Mouse (Mus musculus) kidney, postnatal 10 days (tissue): ENCODE results near the gene Alad.
A peak's percentile ranks its signal among the peaks of the same experiment; 100 is the strongest.
"Not testable (repeated sequence)": the region's sequence is repeated elsewhere in the genome, so short reads cannot be mapped to it uniquely, and the experiment has no call there.

Experiments
- DNase-seq: peaks from one replicate; pipeline ENCODE4 v3.0.0; 2021; ENCODE audit warnings: mixed read lengths

The Alad gene

GRCm38 (mm10) chr4:62480709-62481605, 38.8 kb downstream of the Alad start:
- peak; percentile 45 for DNase-seq

DNA sequence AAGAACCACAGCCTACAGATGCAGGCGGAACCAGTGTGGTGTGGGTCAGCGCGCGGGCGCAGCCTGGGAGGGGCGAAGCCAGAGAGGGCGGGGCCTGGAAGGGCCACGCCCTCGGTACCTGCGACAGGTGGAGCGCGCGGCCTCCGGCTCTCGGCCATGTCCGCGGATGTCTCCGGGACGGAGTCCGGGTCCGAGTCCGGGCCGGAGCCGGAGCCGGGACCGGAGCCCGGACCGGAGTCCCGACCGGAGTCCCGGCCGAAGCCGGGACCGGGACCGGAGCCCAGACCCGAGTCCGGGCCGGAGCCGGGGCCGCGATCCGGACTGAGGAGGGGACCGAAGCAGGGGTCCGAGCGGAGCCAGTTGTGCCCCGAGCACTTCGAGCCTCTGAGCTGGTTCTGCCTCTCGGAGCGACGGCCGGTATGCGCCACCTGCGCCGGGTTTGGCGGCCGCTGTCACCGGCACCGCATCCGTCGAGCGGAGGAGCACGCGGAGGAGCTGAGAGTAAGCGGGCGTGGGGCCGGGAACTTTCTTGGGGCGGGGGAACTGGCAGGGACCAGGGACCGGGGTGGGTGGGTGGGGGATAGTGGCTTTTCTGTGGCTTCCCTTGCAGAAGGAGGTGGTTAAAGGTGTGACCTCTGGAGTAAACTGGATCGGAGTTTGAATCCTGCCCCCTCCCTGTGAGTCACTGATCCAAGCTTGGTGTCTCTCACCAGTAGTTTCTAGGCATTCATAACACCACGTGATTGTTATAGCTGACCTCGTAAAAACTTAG, 39.6 kb downstream of the Alad start, which contains the start of gene Bspry:
TSS of gene Bspry (plus strand) at position 117 of the 772 bp plus-strand sequence.
- peak; percentile 83 for DNase-seq

DNA sequence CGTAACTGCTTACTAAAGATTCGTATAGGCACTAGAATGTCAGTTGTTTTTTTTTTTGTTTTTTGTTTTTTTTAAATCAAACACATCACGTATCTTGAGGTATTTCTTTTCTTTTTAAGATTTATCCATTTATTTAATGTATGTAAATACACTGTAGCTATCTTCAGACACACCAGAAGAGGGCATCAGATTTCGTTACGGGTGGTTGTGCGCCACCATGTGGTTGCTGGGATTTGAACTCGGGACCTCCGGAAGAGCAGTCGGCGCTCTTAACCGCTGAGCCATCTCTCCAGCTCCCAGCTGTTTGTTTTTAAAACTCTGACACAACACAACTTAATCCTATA, 40.2 kb downstream of the Alad start:
- not testable (repeated sequence) for DNase-seq

GRCm38 (mm10) chr4:62477542-62478244, 42.0 kb downstream of the Alad start:
- no peak for DNase-seq

DNA sequence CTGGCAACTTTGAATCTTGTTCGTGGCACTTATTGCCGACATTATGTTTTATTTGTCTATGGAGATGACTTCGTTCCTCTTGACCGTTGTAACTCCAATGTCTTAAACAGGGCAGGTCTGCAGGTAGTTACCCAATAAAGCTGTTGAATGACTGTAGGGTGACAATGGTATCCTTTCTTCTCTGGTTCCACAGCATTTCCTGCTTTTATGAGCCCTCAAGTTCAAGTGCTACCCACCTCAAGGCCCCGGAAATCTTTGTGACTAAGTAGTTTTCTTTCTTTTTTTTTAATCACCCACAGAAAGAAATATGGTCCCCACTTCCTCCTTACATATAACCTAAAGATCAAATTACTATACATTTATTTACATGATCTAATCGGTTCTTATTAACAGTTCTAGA, 43.9 kb downstream of the Alad start:
- no peak for DNase-seq

DNA sequence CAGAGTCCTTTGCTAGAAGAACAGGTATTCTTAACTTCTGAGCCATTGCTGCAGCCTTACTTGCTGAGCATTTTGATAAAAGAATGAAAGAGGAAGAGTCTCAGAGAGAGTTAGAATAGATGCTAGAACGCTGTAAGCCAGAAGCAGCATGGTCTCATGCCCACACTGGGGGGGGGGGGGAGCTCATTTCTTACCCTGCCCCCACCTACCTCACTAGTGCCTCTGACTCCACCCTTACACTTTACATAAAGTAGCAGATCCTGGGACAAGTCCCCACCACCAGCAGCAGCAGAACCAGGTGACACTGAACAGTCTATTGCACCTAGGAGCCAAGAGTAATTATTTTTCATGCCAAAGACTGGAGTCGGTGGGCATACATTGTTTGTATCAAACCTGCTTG, 44.6 kb downstream of the Alad start:
- DNase-seq: no peak

- DNase-seq: no peak
Measured at GRCm38 (mm10) chr4:62472071-62472470, 47.6 kb downstream of the Alad start.

DNA sequence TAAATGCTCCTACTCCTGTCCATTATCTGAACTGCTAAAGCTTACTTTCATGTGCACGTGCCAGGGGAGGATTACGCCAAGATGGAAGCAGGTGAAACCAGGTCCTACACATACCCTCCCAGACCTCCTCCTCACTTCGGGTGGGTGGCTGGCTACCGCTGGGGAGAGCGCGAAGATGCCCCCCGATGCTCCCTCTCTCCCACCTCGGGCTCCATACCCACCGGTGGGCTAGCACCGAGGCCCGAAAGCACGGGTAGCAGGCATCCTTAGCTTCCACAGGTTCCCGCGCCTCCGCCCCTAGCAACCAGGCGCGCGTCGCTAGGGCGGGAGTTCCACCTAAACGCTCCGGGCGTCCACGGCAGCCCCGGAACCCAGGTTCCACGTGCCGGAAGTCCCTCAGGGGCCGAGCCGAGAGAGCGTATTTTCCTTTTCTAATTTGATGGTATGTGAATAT, 49.1 kb downstream of the Alad start, which contains the start of gene Wdr31:
TSS of gene Wdr31 (minus strand) at position 299 of the 454 bp plus-strand sequence.
- peak; percentile 86 for DNase-seq

GRCm38 (mm10) chr4:62468158-62468557, 51.6 kb downstream of the Alad start:
- DNase-seq: no peak

- DNase-seq: no peak
Measured at GRCm38 (mm10) chr4:62463124-62463523, 56.6 kb downstream of the Alad start.

- no peak for DNase-seq
Measured at GRCm38 (mm10) chr4:62460348-62460747, 59.4 kb downstream of the Alad start.
